Mouse (Mus musculus) small intestine, adult 2 months (tissue): Measurements from ENCODE around the gene Rps21. TPM values are rescaled to one million over a fixed set of nuclear protein-coding genes. Genes with fewer than 3 reads are reported as not detected.

Experiments
- H3K27ac ChIP-seq: fragments of 200-500 bp; 2 replicates; pipeline ENCODE4 v1.5.1; 2012; ENCODE audit warnings: low read depth, low read length, control low read depth, inconsistent platforms; ENCODE audit not compliant: insufficient read depth
- H3K27me3 ChIP-seq: fragments of 200-500 bp; 2 replicates; pipeline ENCODE4 v1.6.1; 2012; ENCODE audit warnings: mild to moderate bottlenecking, moderate library complexity, low read length, inconsistent platforms; ENCODE audit not compliant: control insufficient read depth, insufficient read depth
- H3K36me3 ChIP-seq: fragments of 200-500 bp; 2 replicates; pipeline ENCODE4 v1.6.1; 2012; ENCODE audit warnings: mild to moderate bottlenecking, low read length, control low read depth, inconsistent platforms; ENCODE audit not compliant: control insufficient read depth, insufficient read depth
- H3K4me1 ChIP-seq: fragments of 200-500 bp; 2 replicates; pipeline ENCODE4 v1.6.1; 2012; ENCODE audit warnings: low read length, inconsistent platforms, mixed read lengths; ENCODE audit not compliant: control insufficient read depth, insufficient read depth, insufficient read length
- H3K4me3 ChIP-seq: fragments of 200-500 bp; 2 replicates; pipeline ENCODE4 v1.5.1; 2012; ENCODE audit warnings: low read depth, mild to moderate bottlenecking, control low read depth, inconsistent platforms, low read length, moderate library complexity
- CTCF ChIP-seq: fragments of 200-500 bp; IDR thresholded peaks from 2 replicates; pipeline ENCODE4 v1.5.1; 2012; ENCODE audit warnings: low read depth, mild to moderate bottlenecking, control low read depth, inconsistent platforms, low read length, moderate library complexity, mixed read lengths; ENCODE audit not compliant: insufficient replicate concordance, insufficient read length; ENCODE audit errors: extremely low read depth
- POLR2A ChIP-seq: fragments of 200-500 bp; IDR thresholded peaks from 2 replicates; pipeline ENCODE4 v1.6.1; 2012; ENCODE audit warnings: low read depth, mild to moderate bottlenecking, control low read depth, inconsistent platforms, low read length, moderate library complexity
- WGBS: fragments of 180-500 bp; shearing (Covaris S2); methylation state at CpG from one replicate; pipeline ENCODE4 v1.1.7; 2018; 5-methylcytosine and 5-hydroxymethylcytosine counted together
- polyA plus RNA-seq: library from polyadenylated mRNA; depleted of rRNA; stranded (reverse); fragments of >200 nt; gene quantifications from 2 replicates; pipeline ENCODE4 v1.2.3, GENCODE M21; 2012; rRNA removed

Rps21 gene
- 2,052 and 2,413 TPM in 2 replicates for polyA plus RNA-seq

DNA sequence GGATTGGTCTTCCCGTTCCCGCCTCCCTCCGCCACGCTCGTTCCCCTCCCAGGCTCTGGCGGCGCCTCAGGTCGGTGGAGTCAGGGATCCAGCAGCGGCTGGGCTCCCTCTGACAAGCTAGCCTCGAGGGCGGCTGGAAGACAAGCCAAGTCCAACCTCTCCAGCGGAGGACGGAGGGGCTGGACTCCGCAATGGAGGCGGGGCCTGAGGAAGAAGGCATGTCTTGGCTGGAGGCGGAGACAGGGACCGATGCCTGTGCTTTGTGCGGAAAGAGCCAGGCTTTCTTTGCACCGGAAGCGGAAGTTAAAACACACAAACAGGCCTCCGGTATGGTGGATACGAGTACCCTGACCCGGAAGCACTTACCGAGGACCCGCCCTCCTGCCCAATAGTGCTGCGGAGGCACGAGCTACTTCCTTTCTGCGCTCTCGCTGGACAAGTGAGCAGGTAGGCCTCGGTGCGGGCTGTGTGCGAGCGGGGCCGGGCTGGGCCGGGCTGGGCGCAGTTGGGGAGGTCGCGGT lies at the start of gene Rps21:
Rps21 (plus strand) TSS at position 377 of the 521 bp plus-strand sequence.
- Histone ChIP-seq H3K4me1 (peaks cover 4% of the 10 kb centered on the region), H3K36me3 (peaks cover 24% of the 10 kb centered on the region), H3K27ac (peak within 1 kb of the TSS; percentile 64), H3K4me3 (peak within 1 kb of the TSS; percentile 83), H3K27me3 (no peaks in the 10 kb centered on the region)
- TF ChIP-seq POLR2A: peak; percentile 80
- no peak for TF ChIP-seq CTCF
- under 1% methylated on average over 38 of the region's 38 CpGs for WGBS

- no peaks in the 10 kb centered on the region for H3K27me3 ChIP-seq
- H3K27ac ChIP-seq: no peak overlapping the region
- H3K4me1 ChIP-seq: no peaks in the 10 kb centered on the region
- WGBS: 36% methylated on average over 7 of the region's 7 CpGs
- no peaks in the 10 kb centered on the region for H3K36me3 ChIP-seq
- H3K4me3 ChIP-seq: no peak overlapping the region
- peak; percentile 63; the same call in 1 of the 2 replicates for TF ChIP-seq CTCF
- no peak for TF ChIP-seq POLR2A
Measured at GRCm38 (mm10) chr2:180207840-180208239, 49.3 kb upstream of the Rps21 start.

GRCm38 (mm10) chr2:180208976-180209375 lies 48.2 kb upstream of the Rps21 start:
- Histone ChIP-seq H3K4me3 (no peak overlapping the region), H3K27ac (no peak overlapping the region), H3K4me1 (peaks cover 3% of the 10 kb centered on the region; the same call in 1 of the 2 replicates), H3K36me3 (no peaks in the 10 kb centered on the region), H3K27me3 (no peaks in the 10 kb centered on the region)
- 81% methylated on average over 1 of the region's 1 CpGs for WGBS
- TF ChIP-seq CTCF (no peak), POLR2A (no peak)

DNA sequence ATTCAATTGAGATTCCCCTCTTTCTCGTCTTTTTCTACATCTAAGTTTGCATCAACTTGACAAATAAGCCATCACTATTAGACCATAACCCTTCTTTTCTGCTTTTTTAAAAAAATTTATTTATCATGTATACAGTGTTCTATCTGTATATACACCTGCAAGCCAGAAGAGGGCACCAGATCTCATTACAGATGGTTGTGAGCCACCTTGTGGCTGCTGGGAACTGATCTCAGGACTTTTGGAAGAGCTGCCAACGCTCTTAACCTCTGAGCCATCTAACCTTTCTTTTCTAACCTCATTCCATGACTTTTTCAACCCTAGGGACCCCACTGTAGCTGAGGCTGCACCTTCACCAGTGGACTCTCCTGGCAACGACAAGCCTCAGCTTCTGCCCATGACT lies 44.9 kb upstream of the Rps21 start:
- peak; percentile 26; the same call in 1 of the 2 replicates for TF ChIP-seq CTCF
- TF ChIP-seq POLR2A: no peak
- no peak overlapping the region for H3K27ac ChIP-seq
- H3K36me3 ChIP-seq: no peaks in the 10 kb centered on the region
- H3K27me3 ChIP-seq: no peaks in the 10 kb centered on the region
- no peak overlapping the region for H3K4me3 ChIP-seq
- 93% methylated on average over 3 of the region's 3 CpGs for WGBS
- H3K4me1 ChIP-seq: peaks cover 12% of the 10 kb centered on the region

- peaks cover 20% of the 10 kb centered on the region for H3K4me1 ChIP-seq
Measured at GRCm38 (mm10) chr2:180214352-180214978, 42.7 kb upstream of the Rps21 start.

GRCm38 (mm10) chr2:180215011-180215461 lies 42.1 kb upstream of the Rps21 start:
- 55% methylated on average over 8 of the region's 8 CpGs for WGBS

More at GRCm38 (mm10) chr2:180214352-180214978, 42.7 kb upstream of the Rps21 start:
- no peak for TF ChIP-seq CTCF
- no peak for TF ChIP-seq POLR2A
- Histone ChIP-seq H3K27ac (peak overlapping the region; percentile 45), H3K36me3 (no peaks in the 10 kb centered on the region), H3K4me3 (no peak overlapping the region), H3K27me3 (no peaks in the 10 kb centered on the region)
- 50% methylated on average over 4 of the region's 4 CpGs for WGBS

GRCm38 (mm10) chr2:180215951-180216350 lies 41.2 kb upstream of the Rps21 start:
- H3K27ac ChIP-seq: peak overlapping the region; percentile 13
- WGBS: 53% methylated on average over 6 of the region's 6 CpGs
- H3K4me1 ChIP-seq: peaks cover 20% of the 10 kb centered on the region
- no peak overlapping the region for H3K4me3 ChIP-seq
- TF ChIP-seq POLR2A: no peak
- no peaks in the 10 kb centered on the region for H3K36me3 ChIP-seq
- H3K27me3 ChIP-seq: no peaks in the 10 kb centered on the region

More at GRCm38 (mm10) chr2:180215011-180215461, 42.1 kb upstream of the Rps21 start:
- Histone ChIP-seq H3K4me1 (peaks cover 20% of the 10 kb centered on the region), H3K4me3 (no peak overlapping the region), H3K27ac (peak overlapping the region; percentile 38; the same call in 1 of the 2 replicates), H3K36me3 (no peaks in the 10 kb centered on the region), H3K27me3 (no peaks in the 10 kb centered on the region)
- TF ChIP-seq POLR2A: no peak
- no peak for TF ChIP-seq CTCF

DNA sequence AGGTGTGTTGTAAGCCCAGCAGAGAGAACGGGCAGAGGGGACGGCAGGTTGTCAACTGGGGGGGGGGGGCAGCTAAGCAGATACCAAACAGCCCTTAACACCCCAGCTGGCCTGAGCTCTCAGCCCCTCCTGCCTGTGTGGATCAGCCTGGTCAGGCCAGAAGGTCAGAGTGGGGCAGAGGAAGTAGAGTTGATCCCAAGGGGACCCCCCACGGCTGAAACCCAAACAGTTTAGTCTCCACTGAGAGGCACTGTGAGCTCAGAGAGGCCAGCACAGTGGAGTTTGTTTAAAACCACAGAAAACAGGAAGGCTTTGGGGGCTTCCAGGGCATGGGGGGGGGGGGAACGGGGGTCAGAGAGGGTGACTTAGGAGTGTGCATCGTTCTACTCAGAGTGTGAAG lies 40.3 kb upstream of the Rps21 start:
- WGBS: 66% methylated on average over 5 of the region's 5 CpGs
- Histone ChIP-seq H3K27me3 (no peaks in the 10 kb centered on the region), H3K36me3 (no peaks in the 10 kb centered on the region), H3K4me3 (no peak overlapping the region), H3K27ac (no peak overlapping the region), H3K4me1 (peaks cover 24% of the 10 kb centered on the region)
- no peak for TF ChIP-seq POLR2A
- no peak for TF ChIP-seq CTCF
